Mouse (Mus musculus) heart, postnatal 36 days (tissue): ENCODE results near the gene Immt. TPM values are rescaled to one million over a fixed set of nuclear protein-coding genes. Genes with fewer than 3 reads are reported as not detected.

Experiments used
- DNase-seq, 2 experiments: peaks; one replicate each; pipeline ENCODE4 v3.0.0; 2021 to 2022
- intact Hi-C: fragments of 180-260 bp; cut with DNase I; formaldehyde crosslinking; loops from one replicate; pipeline ENCODE4 v1.15.1; 2025
- total RNA-seq, 2 experiments: library from RNA; stranded (reverse); gene quantifications; 2 replicates each; pipeline ENCODE4 v1.2.3; 2021

The Immt gene
- total RNA-seq, result 100 to 1,000 TPM; 614 to 663 TPM

GRCm38 (mm10) chr6:71830690-71831580, at the start of gene Immt:
Immt (plus strand) TSS chr6:71831331.
- peak; percentile 95 to 96 for DNase-seq
- intact Hi-C loops, result no loop called here

DNA sequence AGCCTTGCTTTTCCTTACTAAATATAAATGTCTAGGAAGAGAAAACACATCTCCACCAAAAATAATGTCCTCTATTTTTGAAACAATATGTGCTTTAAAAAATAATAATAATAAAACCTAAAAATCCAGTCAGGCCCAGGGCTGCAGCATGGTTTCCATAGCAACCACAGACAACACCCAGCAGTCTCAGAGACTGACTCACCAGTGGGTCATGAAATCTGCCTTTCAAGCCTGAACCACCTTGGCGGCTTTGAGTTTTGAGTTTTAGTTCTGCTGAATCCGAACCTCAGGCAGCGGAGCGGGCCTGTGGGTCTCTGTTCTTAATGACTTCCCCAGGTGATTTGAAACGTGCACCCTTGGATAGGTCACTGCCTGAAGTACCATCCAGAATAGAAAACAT, 48.0 kb upstream of the Immt start:
- intact Hi-C loops, result no loop called here
- no peak for DNase-seq

DNA sequence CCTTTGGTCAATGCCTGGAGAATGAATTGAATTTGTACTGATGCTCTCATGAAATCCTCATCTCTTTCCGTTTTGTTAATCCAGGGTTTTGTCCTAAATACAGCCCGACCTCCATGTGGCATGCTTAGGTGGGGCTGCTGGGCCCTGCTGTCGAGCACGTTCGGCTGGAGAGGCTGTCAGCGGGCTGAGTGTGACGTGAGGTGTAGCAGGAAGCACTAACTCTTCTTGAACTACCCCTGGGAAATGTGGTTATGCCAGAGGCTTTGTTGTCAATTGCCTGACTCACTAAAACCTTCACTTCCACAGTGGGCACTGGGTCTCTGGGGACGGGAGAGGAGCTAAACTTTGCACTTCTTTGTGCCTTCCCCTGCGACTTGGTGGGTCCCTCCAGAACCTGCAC, 42.8 kb upstream of the Immt start:
- intact Hi-C loops, result no loop called here
- DNase-seq, result no peak

DNA sequence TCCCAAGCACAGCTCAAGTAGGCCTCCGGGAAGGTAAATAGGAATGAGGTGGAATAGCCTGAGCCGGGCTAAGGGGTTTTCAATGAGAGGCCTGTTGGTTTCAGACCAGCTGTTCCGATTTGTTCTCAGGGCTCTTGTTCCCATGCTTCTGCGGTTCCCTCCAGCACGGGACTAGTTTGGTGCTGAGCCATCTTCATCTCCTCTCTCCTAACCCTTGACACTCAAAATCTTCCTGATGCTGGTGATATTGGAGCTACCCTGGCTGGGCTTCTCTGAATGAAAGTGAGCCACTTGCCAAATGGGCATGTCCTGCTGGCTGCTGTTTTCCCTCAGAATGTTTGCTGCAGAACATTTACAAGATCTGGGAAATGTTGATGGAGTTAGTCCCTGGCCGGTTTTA, 39.4 kb upstream of the Immt start:
- DNase-seq, result no peak
- intact Hi-C loops, result no loop called here

GRCm38 (mm10) chr6:71799391-71799790, 31.7 kb upstream of the Immt start:
- DNase-seq, result no peak
- intact Hi-C loops, result no loop called here

GRCm38 (mm10) chr6:71801011-71801713, 30.0 kb upstream of the Immt start:
- intact Hi-C loops, result loop anchor here (5.0 to 10.0 kb wide), 4 partner anchors 169 to 496 kb away; partner anchors contain the start of gene Kdm3a
- no peak for DNase-seq

- intact Hi-C loops, result loop anchor here (5.0 to 10.0 kb wide), 4 partner anchors 169 to 497 kb away; partner anchors contain the start of gene Kdm3a
- no peak for DNase-seq
Observed at GRCm38 (mm10) chr6:71801714-71802094, 29.4 kb upstream of the Immt start.

DNA sequence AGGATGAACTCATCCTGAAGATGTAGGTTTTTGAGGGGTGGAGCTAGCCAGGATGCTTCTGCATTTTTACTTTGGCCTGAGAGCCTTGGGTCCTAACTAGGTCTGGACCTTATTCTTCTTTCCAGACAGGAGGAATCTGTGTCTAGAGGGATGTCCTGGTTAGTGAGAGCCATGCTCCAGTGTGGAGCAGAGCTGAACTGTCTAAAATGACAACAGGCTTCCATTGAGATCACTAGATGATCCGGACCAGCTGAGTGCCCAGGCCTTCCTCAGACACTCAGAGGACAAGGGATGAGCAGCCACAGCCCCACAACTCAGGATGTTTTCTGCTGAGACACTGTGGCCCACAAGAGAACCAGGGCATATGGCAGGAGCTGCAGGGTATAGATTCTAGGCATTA, 27.5 kb upstream of the Immt start:
- DNase-seq, result no peak
- intact Hi-C loops, result loop anchor here (2.0 to 10.0 kb wide), 6 partner anchors 171 to 655 kb away; partner anchors contain the start of gene Kdm3a

DNA sequence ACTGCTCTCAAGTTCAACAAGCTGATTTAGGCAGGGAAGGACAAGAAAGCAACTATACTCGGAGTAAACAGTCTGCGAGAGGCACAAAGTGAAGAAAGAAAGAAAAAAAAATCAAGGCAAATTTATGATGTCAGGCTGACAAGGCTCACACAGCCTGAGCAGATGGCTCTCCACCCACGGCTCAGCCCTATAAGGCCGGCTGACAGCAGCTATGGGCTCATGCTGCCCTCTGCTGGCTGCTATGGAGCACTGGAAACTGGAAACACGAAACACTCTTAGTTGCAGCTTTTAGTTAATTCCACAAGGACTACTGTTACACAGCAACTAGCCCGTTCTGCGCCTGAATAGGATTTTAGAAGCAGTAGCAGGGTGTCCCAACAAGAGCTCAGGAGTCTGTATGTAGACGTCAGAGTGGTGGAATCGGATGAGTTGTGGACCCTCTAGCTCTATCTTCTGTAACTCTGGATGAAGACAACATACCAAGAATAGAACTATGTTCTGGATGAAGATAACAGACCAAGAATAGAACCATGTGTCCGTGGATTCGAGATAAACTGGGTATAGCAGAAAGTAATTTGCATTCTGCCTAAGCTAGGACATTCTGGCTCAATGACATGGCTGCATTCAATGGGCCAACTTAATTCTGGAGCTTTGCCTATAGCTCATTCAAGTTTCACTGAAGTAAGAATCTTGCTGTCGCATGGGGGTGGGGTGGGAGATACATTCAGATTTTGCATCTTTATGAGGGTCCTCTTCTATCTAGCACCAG, 26.9 kb upstream of the Immt start:
- peak; percentile 57 to 69 for DNase-seq
- intact Hi-C loops, result loop anchor here (2.0 to 10.0 kb wide), 6 partner anchors 172 to 655 kb away; partner anchors contain the start of gene Kdm3a

DNA sequence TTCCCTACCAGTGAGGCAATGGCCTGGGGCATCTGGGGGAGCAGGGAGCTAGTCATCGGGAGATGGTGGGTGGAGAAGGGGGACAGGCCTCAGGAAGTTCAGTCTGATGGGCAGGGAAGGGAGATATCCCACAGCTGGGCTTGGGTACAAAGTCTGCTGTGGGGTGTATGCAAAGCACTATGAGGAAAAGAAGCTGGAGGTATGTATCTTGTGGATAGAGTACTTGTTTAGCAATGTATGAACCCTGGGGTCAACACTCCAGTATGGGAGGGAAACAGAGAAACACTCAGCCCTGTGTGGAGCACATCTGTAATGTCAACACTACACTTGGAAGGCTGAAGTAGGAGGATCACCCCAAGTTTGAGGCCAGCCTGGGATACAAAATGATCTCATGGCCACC, 24.4 kb upstream of the Immt start:
- intact Hi-C loops, result loop anchor here (10.0 kb wide), 2 partner anchors 402 to 502 kb away; no protein-coding TSS in a partner anchor
- no peak for DNase-seq

DNA sequence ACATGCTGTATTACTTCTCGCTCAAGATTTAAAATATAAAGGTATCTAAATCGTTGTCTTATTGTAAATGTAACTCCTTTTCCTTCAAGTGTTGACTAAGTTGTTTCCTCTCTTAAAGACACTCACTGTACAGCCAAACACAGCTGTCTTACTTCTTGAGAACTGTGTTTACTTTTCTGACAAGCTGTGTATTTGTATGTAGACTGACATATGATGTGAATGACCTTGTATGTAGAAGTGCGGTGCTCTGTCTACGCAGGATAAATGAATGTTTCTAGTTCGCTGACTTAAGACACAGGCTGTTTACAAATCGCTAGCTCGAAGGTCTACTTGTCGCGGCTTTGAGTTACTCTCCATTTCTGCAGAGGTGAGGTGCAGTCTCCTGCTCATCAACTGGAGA, 21.2 kb upstream of the Immt start:
- no peak for DNase-seq
- intact Hi-C loops, result loop anchor here (10.0 kb wide), 2 partner anchors 405 to 505 kb away; no protein-coding TSS in a partner anchor

- intact Hi-C loops, result no loop called here
- no peak for DNase-seq
Observed at GRCm38 (mm10) chr6:71812820-71813219, 18.3 kb upstream of the Immt start.

GRCm38 (mm10) chr6:71819764-71820292, 11.3 kb upstream of the Immt start:
- intact Hi-C loops, result loop anchor here (5.0 to 10.0 kb wide), 3 partner anchors 278 to 545 kb away; partner anchors contain the start of genes Chmp3, Krcc1 and Rmnd5a

GRCm38 (mm10) chr6:71823085-71823484, 8.0 kb upstream of the Immt start:
- intact Hi-C loops, result loop anchor here (5.0 to 10.0 kb wide), 3 partner anchors 281 to 548 kb away; partner anchors contain the start of genes Chmp3, Krcc1 and Rmnd5a

More at GRCm38 (mm10) chr6:71819764-71820292, 11.3 kb upstream of the Immt start:
- no peak for DNase-seq

GRCm38 (mm10) chr6:71823488-71823887, 7.6 kb upstream of the Immt start:
- DNase-seq, result peak; percentile 86 to 90
- intact Hi-C loops, result loop anchor here (5.0 to 10.0 kb wide), 3 partner anchors 281 to 549 kb away; partner anchors contain the start of genes Chmp3, Krcc1 and Rmnd5a

More at GRCm38 (mm10) chr6:71823085-71823484, 8.0 kb upstream of the Immt start:
- DNase-seq, result no peak

- intact Hi-C loops, result loop anchor here (5.0 to 10.0 kb wide), 3 partner anchors 282 to 549 kb away; partner anchors contain the start of genes Chmp3, Krcc1 and Rmnd5a
Observed at GRCm38 (mm10) chr6:71823961-71824360, 7.2 kb upstream of the Immt start.

DNA sequence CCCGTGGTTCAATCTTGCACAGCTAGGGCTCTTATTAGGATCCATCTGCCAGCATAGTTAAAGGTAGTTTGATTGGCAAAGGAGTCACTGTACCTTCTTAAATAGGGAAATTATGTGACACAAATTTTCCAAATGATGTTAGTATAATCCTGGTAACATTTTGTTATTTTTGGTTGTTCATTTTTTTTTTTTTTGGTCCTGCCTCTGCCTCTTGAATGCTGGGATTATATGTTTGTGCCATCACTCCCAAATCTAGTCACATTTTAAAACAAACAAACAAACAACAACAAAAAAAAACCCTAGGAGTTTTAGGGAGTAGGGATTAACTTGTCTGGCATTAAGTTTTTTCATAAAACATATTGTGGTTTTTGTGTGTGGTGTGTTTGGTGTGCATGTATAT, 4.3 kb upstream of the Immt start, which contains the start of gene Mrpl35:
Gene Mrpl35, minus strand, starts transcription at position 101 of the 400 bp plus-strand sequence.
- intact Hi-C loops, result loop anchor here (10.0 kb wide), 1 partner anchor 552 kb away; the partner anchor contains the start of gene Krcc1
- no peak for DNase-seq

More at GRCm38 (mm10) chr6:71823961-71824360, 7.2 kb upstream of the Immt start:
- no peak for DNase-seq

GRCm38 (mm10) chr6:71829768-71830167, 1.4 kb upstream of the Immt start:
- no peak for DNase-seq
- intact Hi-C loops, result loop anchor here (10.0 kb wide), 1 partner anchor 555 kb away; the partner anchor contains the start of gene Krcc1

DNA sequence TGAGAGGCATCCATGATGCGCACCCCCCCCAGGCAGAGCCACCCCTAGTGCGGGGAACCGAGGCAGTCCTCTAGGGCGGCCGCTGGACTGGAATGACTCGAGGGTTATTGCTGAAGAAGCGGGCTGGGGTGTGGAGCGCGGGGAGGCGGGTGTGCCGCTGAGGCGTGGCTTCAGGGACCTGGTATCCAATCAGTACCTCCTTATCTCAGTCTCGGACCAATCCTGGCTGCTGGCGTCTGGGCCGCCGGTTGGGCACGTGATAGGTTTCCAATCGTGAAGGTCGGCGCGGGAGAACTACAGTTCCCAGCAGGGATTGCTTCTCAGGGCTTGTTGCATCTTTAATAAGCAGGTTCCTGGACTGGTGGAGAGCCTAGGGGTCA, 440 bp downstream of the Immt start:
- intact Hi-C loops, result no loop called here

More for the DNA sequence above, 440 bp downstream of the Immt start:
- peak; percentile 89 to 91 for DNase-seq
